Mouse (Mus musculus): ENCODE measurements around the gene Nrip2.

DNA sequence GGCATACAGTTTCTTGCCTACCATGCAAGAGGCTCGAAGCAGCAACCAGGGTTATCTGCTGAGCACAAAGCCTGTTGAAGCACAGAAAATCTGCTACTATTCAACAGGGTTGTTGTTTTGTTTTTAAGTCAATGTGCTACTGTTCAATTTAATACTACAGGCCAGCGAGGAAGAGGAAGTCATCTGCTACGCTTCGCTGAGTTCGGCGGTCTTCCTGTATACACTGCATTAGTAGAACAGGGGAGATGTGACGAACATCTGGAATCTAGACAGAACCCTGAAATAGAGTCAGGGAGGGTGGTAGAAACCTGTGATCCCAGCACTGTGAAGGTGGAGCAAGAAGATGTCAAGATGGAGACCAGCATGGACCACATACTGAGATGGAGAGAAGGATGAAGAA is 15.3 kb upstream of the Nrip2 start:
- TF ChIP-seq CTCF (IDR thresholded peaks at IDR 0.05; ENCODE audit: low read depth, low read length) (no peak), POLR2A (IDR thresholded peaks at IDR 0.05; ENCODE audit: borderline replicate concordance, low read depth, low read length) (no peak)

Measured in bone marrow macrophage, adult 2 months (primary cell).